Mouse (Mus musculus) adrenal gland, adult 18-20 months (tissue): Measurements from ENCODE around the gene Ece2. TPM values are rescaled to one million over a fixed set of nuclear protein-coding genes. Genes with fewer than 3 reads are reported as not detected.
"Not testable (repeated sequence)": the region's sequence is repeated elsewhere in the genome, so short reads cannot be mapped to it uniquely, and the experiment has no call there.

Experiments used
- DNase-seq, 2 experiments: peaks; one replicate each; pipeline ENCODE4 v3.0.0; 2021 to 2022; ENCODE audit warnings: low spot score in 2 of 2
- total RNA-seq, 2 experiments: library from RNA; stranded (reverse); gene quantifications; 1 replicate in 1 of 2; 2 replicates in 1 of 2; pipeline ENCODE4 v1.2.3; 2021

Ece2 gene
- total RNA-seq, 2 experiments from 2014 or later = 9.4 to 17.1 TPM

DNA sequence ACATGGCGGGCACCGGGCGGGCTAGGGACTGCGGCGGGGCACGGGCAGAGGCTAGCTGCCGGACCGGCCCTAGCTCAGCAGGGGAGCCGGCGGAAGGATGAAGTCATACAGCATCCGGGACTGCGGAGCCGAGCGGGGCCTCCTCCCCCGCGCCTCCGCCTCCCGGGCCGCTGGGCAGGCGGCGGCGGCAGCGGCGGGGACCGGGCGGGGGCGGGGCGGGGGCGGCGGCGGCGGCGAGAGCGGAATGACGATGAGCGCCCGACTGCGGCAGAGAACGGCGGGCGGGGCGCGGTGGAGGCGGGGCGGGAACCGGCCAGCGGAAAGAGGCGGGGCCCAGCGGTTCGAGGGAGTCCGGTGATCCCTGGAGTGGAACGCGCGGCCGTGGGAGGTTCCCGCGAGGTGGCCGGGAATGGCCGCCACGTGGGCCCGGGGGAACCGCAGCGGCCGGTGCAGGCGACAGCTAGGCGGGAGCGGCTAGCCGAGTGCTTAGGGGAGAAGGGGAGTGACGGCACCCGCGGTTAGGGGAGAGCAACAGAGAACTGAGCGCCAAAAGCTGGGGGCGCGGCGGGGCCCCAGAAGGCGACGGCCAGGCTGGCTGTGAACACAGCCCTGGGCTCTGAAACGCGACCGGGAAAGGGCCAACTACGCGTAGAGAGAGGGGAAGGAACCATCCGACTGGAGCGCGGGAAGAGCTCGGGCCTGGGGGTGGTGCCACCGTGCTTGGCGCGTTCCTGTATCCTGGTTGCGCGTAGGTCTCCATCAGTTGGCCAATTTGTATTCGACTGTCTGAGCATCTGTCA lies 8.2 kb upstream of the Ece2 start, which contains the start of gene Camk2n2:
TSS of gene Camk2n2 (minus strand) at position 97 of the 800 bp plus-strand sequence.
- peak; percentile 80 to 81 for DNase-seq

DNA sequence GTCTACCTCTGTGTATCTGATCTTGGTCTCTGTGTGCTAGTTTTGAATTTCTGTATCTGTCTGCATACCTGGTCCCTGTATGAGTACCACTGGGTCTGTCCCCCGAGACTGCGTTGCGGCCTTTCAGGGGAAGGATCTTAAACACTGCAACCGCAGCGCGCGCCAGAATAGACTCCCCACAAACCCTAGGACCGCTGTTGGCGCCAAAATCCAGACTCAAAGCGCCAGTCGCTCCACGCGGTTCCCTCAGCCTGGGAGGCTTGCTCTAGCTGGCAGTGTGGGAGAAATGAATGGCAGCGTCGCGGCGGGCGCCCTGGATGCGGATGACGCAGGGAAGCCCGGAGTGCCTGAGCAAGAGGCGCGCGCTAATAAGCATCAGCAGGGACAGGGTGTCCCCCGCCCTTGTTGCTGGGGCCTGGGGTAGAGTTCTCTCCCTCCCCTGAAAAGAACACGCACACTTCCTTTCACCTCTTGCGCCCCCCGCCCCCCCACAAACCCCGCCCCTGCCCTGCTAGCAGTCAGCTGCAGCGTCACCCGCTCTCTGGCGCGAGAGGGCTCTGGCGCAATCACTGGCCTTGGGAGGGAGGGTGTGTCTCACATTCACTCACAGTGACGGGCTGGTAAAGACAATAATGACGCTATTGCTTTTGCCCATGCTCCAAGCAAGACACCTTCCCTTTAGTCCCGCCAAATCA lies 7.5 kb upstream of the Ece2 start:
- DNase-seq = peak; percentile 73 to 80

DNA sequence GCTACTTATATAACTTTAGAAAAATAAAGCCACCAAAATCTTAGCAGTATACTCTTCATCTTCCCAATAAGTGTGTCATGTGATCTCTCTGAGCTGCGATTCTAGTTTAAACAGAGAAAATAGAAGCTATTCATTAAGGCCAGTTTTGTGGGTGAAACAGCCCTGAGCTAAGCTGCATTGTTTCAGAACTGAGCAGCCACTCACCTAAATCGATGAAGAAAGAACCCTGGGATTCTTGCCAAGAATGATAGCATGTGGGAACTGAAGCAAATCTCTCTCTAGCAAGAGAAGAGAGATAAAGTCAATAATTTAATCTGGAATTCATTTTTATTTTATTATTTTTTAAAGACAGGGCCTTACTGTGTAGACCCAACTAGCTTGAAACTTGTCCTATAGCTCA lies 6.4 kb upstream of the Ece2 start:
- DNase-seq = no peak

DNA sequence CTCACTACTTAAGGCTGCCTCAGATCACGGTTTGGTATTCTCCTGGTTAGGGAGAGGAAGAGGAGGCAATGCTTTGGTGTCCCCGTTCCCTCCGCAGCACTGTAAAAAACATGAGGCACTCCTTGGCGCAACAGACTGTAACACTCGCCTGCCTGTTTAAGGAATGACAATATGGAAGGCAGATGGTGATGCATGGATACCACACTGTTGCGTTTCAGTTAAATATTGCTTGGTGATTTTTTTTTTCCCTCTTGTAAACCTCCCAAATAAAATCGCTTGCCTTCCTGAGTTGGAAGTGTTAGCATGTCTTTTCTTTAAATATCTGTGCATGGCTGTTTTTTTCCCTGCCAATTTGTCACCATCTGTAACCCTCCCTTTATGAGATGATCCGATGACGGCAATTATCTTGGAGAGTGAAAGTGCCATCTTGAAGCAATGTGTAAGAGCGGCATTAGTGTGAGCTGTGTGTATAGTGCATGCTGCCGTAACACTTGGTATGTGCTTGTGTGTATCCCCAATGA lies 697 bp upstream of the Ece2 start:
- DNase-seq = no peak

DNA sequence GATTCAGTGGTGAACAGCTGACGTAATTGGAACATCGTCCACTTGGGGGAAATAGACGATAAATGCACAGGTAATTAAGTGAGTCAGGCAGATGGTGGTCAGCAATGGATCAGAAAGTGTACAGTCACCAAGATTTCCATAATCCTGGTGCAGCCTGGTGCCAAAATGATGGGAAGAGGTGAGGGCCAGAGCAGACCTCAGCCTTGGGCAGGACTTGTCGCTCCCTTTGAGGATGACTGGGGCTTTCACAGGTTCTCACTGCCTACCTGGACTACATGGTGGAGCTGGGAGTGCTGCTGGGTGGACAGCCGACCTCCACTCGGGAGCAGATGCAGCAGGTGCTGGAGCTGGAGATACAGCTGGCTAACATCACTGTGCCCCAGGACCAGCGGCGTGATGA lies 7.8 kb downstream of the Ece2 start:
- no peak for DNase-seq

DNA sequence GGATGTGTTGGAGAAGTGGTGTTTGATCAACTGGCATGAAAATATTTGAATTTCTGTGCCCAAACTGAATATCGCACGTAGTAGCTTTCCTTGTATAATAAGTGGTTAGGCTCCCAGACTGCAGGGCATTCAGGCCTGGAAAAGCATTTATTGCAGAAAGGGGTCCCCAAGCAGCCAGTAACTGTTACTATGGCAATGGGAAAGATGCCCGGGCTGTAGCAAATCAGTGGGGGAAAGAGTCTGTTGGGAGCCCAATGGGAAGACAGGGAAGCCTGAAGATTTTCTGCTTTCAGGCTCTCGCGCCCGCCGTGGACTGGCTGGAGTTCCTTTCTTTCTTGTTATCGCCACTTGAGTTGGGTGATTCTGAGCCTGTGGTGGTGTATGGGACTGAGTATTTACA lies 8.7 kb downstream of the Ece2 start:
- no peak for DNase-seq

DNA sequence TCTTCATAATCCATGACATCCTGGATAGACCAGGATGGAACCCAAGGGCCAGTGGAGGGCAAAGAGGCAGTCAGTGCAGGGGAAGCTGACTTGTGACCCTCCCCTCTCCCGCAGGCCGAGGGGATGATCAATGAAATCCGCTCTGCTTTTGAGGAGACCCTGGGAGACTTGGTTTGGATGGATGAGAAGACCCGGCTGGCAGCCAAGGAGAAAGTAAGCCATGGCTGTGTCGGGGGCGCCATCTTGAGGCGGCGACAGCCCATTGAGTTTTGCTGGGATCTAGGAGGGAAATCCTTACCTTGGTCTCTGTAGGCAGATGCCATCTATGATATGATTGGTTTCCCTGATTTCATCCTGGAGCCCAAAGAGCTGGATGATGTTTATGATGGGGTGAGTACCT lies 12.5 kb downstream of the Ece2 start:
- peak; percentile 67 to 76 for DNase-seq

DNA sequence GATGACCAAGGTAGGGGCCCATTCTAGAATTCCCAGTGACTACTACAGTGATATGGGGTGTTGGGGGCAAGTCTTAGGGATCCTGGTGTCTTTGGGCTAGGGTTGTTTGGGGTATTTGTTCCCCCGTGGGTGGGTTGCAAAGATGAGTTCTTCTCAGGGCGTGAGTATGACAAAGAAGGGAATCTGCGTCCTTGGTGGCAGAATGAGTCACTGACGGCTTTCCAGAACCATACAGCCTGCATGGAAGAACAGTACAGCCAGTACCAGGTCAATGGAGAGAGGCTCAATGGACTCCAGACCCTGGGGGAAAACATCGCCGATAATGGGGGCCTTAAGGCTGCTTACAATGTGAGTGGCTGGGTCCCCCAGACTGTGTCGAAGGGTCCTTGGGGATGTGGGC lies 14.3 kb downstream of the Ece2 start:
- DNase-seq = peak; percentile 24 to 40

DNA sequence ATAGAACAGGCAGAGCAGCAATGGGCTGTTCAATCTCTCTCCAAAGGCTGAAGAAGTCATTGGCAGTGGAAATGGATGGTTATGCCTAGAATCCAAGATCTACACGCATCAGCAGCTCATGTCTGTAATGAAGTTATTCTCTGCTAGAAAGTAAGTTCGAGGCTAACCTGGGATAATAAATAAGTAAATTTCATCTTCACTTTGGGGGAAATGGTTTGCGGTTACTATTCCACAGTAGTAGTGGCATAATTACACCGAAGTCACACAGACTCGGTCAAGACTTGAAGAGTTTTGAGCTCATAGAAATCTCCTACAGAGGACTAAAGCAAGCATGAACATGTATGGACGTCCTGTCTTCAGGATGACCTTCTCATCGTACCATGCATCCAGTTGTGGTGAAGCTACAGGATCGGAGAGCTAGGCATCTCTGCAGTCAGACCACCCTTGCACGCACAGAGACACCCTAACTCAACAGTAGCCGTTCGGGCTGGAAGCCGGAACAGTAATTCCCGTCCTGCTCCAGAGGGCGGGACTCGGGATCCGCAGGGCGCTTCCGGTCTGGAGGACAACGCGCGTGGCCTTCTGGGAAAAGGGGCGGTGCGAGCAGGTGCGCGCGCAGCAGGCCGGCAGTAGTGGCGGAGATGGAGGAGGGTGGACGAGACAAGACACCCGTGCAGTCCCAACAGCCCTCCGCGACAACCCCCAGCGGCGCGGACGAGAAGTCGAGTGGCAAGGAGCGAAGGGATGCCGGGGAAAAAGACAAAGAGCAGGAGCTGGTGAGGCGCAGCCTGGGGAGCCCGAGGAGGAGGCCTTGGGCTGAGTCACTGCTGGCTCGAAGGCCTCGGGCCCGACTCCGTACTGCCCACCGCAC lies 21.7 kb downstream of the Ece2 start, which contains the start of gene Psmd2:
TSS of gene Psmd2 (plus strand) at position 577 of the 871 bp plus-strand sequence.
- peak; percentile 98 for DNase-seq

DNA sequence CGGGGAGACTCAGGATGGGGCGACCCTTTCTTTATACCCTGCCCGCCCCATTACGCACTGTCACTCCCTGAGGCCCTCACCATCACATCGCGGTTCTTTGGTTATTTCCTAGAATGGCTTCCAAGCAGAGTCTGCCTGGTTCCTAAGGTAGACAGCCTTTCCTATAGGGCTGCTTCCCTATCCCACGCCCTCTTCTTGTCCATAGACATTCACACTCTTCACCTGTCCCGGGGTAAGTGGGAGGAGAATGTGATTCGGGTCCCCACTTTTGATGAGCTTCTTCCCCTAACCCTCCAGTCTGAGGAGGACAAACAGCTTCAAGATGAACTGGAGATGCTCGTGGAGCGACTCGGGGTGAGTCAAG lies 22.3 kb downstream of the Ece2 start:
- no peak for DNase-seq

DNA sequence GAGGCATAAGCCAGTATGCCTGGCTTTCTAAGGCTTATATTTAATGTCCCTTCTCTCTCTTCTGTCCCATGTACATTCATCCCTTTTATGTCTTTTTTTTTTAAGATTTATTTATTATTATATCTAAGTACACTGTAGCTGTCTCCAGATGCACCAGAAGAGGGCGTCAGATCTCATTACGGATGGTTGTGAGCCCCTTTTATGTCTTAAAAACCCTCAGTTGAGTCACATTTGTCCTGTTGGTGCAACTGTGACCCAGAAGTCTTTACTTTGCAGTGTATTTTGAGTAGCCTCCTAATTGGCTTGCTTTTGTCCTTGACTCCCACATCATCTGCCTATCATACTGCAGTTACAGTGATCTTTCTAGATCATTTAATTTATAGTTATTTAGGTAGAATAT lies 23.7 kb downstream of the Ece2 start:
- DNase-seq = no peak

DNA sequence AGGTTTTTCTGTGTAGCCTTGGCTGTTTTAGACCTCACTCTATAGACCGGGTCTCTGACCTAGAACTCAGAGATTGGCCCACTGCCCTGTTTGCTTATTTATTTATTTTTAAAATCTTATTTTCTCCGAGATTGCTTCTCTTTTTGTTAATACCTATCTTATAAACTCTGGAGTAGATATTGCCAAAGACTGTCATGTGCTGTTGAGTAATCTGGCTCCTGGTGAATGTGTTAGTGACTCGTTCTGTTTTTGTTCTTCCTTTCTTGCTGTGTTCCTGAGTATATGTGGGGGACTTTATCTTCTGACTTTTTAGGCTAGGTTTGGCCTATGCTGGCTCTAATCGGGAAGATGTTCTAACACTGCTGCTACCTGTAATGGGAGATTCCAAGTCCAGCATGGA lies 28.0 kb downstream of the Ece2 start:
- no peak for DNase-seq

DNA sequence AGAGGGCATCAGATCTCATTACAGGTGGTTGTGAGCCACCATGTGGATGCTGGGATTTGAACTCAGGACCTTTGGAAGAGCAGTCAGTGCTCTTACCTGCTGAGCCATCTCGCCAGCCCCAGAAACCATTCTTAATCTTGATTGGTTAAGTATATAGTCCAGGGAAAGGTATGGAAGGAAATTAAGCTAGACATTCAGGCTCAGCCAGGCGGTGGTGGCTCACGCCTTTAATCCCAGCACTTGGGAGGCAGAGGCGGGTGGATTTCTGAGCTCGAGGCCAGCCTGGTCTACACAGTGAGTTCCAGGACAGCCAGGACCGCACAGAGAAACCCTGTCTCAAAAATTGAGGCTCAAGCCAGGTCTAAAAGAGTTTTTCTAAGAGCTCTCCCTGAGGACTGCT lies 38.4 kb downstream of the Ece2 start, which contains the start of gene Eif4g1:
TSS of gene Eif4g1 (plus strand) at position 301 of the 400 bp plus-strand sequence.
- not testable (repeated sequence) for DNase-seq

DNA sequence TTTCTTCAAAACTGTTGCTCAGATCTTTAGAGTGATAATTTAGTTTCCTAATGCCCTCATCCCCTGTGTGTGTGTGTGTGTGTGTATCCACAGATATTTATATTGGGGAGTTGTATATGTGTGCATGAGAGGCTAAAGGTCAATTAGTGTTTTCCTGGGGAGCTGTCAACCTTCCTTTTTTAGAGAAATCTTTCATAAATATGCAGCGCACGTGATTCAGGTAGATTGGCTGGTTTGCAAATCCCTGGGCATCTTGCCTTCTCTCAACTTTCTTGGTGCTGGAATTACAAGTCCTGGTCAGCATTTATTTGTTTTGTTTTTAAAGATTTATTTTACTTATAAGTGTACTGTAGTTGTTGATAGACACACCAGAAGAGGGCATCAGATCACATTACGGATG lies 40.7 kb downstream of the Ece2 start:
- no peak for DNase-seq

DNA sequence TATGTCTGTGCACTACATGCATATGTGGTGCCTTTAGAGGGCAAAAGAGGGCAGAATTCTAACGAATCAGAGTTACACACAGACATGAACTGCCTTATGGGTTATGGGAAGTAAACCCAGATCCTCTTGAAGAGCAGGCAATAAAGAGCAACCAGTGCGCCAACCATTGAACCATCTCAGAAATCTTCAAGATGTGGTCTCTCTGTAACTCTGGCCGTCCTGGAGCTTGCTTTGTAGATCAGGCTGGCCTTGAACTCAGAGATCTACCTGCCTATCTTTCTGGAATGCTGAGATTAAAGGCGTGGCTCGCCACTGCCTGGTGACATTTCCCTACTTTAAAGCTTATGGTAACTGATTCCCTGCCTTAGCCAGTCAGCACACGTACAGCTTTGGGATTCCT lies 42.3 kb downstream of the Ece2 start:
- no peak for DNase-seq

DNA sequence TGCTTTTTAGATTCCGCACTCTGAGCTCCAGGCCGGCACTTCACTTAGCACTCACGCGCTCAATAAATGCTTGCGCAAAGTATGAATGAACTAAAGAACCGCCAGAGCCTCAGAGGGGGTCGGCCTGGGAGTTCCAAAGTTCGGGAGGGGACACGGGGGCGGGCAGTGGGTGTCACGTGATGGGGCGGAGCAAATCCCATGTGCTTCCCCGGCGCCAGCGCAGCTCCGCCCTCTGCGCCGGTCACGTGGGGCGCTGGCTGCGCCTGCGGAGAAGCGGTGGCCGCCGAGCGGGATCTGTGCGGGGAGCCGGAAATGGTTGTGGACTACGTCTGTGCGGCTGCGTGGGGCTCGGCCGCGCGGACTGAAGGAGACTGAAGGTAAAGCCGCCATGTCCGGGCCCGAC lies 42.9 kb downstream of the Ece2 start:
- peak; percentile 96 to 97 for DNase-seq

DNA sequence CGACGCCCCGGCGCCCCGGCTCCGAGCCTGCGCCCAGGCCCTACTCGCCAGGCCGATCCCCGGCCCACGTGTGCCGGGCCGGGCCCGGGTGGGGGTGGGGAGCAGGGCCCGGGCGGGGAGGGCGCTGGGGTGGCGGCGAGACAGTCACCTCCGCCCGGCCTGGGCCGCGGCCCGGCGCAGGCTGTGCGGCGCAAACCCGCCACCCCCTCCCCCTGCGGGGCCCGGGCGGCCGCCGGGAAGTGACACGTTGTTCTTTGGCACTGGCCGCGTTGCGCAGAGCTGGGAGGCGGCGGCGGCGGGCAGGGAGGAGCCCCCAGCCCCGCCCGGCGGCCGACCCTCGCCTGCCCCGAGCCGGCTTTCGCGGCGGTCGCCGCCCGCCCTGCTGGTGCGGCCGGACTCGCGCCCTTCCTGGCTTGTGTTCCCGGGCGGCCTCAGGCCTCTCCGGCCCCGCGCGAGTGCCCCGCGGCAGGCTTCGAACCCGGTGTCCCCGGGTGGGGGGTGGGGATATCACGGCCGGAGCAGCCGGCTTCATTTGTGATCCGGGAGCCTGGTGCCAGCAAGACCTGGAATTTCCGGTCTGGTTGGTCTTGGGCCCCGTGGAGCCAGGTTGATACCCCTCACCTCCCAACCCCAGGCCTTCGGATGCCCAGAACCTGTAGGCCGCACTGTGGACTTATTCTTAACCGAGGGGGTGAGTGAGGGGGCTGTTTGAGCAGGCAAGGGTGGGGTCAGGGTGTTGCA lies 43.5 kb downstream of the Ece2 start:
- peak; percentile 56 to 77 for DNase-seq

DNA sequence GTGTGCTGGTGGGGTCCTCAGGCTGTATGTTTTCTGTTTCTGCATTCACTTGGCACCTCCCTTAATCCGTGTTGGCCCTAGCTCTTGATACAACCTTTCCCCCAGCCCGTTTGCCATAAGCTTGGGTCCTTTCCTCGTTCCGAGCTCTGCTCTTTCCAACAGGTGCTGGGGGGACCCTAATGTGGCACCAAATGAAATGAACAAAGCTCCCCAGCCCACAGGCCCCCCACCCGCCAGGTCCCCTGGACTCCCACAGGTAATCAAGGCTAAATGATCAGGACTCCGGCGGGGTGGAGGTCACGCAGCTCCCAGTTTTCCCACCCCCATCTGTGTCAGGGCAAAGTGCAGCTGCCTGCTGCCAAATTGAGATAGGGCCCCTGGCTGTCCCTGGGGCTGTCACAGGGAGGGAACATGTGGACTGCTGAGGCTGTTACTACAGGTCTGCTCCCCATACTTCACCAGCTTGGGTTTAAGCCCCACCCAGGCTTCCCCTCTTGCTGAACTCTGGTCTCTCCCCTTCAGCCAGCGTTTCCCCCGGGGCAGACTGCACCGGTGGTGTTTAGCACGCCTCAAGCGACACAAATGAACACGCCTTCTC lies 44.2 kb downstream of the Ece2 start:
- peak in 1 of 2 experiments; percentile 30 for DNase-seq

DNA sequence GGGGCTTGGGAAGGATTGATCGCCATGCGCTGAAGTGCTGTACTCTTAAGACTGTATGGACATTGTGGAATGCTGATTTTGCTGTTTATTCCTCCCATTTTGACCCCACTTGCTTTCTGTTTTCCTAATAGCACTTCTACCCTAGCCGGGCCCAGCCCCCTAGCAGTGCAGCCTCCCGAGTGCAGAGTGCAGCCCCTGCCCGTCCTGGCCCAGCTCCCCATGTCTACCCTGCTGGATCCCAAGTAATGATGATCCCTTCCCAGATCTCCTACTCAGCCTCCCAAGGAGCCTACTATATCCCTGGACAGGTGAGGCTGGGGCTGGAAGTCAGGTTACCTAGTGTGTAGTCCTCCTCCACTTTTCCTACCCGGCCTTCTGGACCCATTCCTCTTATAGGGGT lies 45.6 kb downstream of the Ece2 start:
- no peak for DNase-seq

DNA sequence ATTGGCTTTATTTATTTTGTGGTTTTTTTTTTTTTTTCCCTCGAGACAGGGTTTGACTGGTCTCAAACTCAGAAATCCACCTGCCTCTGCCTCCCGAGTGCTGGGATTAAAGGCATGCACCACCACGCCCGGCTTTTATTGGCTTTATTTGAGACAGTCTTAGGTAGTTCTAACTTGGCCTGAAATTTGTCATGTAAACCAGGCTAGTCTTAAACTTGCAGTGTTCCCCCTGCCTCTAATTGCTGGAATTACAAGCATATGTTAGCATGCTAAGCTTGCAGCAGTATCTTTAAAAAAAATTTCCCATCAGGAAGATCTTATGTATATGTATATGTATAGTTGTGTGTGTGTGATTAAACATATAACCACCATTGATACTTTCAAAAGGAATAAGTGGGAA lies 47.1 kb downstream of the Ece2 start:
- DNase-seq = no peak
